Mouse (Mus musculus) hindbrain, embryonic 16.5 days (tissue): ENCODE measurements around the gene Trim7. TPM values are rescaled to one million over a fixed set of nuclear protein-coding genes. Genes with fewer than 3 reads are reported as not detected.

Experiments
- ATAC-seq: fragments of 200-750 bp; cut with Nextera tagmentation; 2 replicates; pipeline ENCODE4 v1.8.0; 2017; ENCODE audit warnings: moderate TSS enrichment, moderate library complexity
- H3K27ac ChIP-seq: fragments of 300-500 bp; sonication (generic); 2 replicates; pipeline ENCODE4 v1.5.1; 2014; ENCODE audit warnings: low read depth, mild to moderate bottlenecking, control low read depth, low read length, moderate library complexity
- H3K27me3 ChIP-seq: fragments of 300-500 bp; sonication (generic); replicated peaks from 2 replicates; pipeline ENCODE4 v1.6.1; 2014; ENCODE audit warnings: low read length; ENCODE audit not compliant: control insufficient read depth, insufficient read depth
- H3K36me3 ChIP-seq: fragments of 300-500 bp; sonication (generic); 2 replicates; pipeline ENCODE4 v1.6.1; 2014; ENCODE audit warnings: mild to moderate bottlenecking, low read length, moderate library complexity, mixed read lengths; ENCODE audit not compliant: control insufficient read depth, insufficient read depth
- H3K4me1 ChIP-seq: fragments of 300-500 bp; sonication (generic); 2 replicates; pipeline ENCODE4 v1.6.1; 2014; ENCODE audit warnings: low read depth, low read length; ENCODE audit not compliant: control insufficient read depth, insufficient read depth
- H3K4me2 ChIP-seq: fragments of 300-500 bp; sonication (generic); 2 replicates; pipeline ENCODE4 v1.6.1; 2014; ENCODE audit warnings: mild to moderate bottlenecking, low read length, control low read depth, moderate library complexity
- H3K4me3 ChIP-seq: fragments of 300-500 bp; sonication (generic); 2 replicates; pipeline ENCODE4 v1.5.1; 2014; ENCODE audit warnings: mild to moderate bottlenecking, low read length, control low read depth, moderate library complexity
- H3K9ac ChIP-seq: fragments of 300-500 bp; sonication (generic); 2 replicates; pipeline ENCODE4 v1.6.1; 2014; ENCODE audit warnings: low read depth, mild to moderate bottlenecking, control low read depth, low read length, moderate library complexity
- H3K9me3 ChIP-seq: fragments of 300-500 bp; sonication (generic); 2 replicates; pipeline ENCODE4 v1.6.1; 2014; ENCODE audit warnings: mild to moderate bottlenecking, low read length, moderate library complexity; ENCODE audit not compliant: control insufficient read depth
- WGBS: fragments of 180-500 bp; shearing (Covaris S2); extraction: QIAGEN DNeasy Blood & Tissue Kit; methylation state at CpG from one replicate; pipeline ENCODE4 v1.1.7; 2014; 5-methylcytosine and 5-hydroxymethylcytosine counted together
- polyA plus RNA-seq: library from polyadenylated mRNA; unstranded; fragments of >200 nt; fragmentation: Nextera tagmentation; extraction: Ambion mirVana; gene quantifications from 2 replicates; pipeline ENCODE4 v1.2.1, GENCODE M21; 2015

The Trim7 gene
- polyA plus RNA-seq, 1 experiment from 2014 or later, result 2.7 TPM

GRCm38 (mm10) chr11:48833078-48833730, 7.3 kb downstream of the Trim7 start:
- ATAC-seq, result no peak
- 30% methylated on average over 9 of the region's 9 CpGs for WGBS
- peak overlapping the region; percentile 65 for H3K4me2 ChIP-seq
- no peaks in the 10 kb centered on the region for H3K9me3 ChIP-seq
- peak overlapping the region; percentile 66 for H3K4me3 ChIP-seq
- no peak overlapping the region for H3K9ac ChIP-seq
- H3K36me3 ChIP-seq, result no peaks in the 10 kb centered on the region
- no peak overlapping the region for H3K27ac ChIP-seq
- H3K27me3 ChIP-seq, result no peaks in the 10 kb centered on the region
- peaks cover 2% of the 10 kb centered on the region; the same call in 1 of the 2 replicates for H3K4me1 ChIP-seq

- Histone ChIP-seq H3K9me3 (no peaks in the 10 kb centered on the region), H3K27me3 (no peaks in the 10 kb centered on the region), H3K27ac (peak overlapping the region; percentile 78), H3K36me3 (no peaks in the 10 kb centered on the region), H3K4me2 (peak overlapping the region; percentile 65), H3K4me3 (peak overlapping the region; percentile 66), H3K4me1 (peaks cover 7% of the 10 kb centered on the region), H3K9ac (peak overlapping the region; percentile 68)
- peak; percentile 85 for ATAC-seq
- under 1% methylated on average over 30 of the region's 30 CpGs for WGBS
Measured at GRCm38 (mm10) chr11:48833731-48834639, 8.0 kb downstream of the Trim7 start.

GRCm38 (mm10) chr11:48835923-48836322, 10.0 kb downstream of the Trim7 start:
- ATAC-seq, result no peak
- H3K27ac ChIP-seq, result no peak overlapping the region
- no peak overlapping the region for H3K9ac ChIP-seq
- no peak overlapping the region for H3K4me2 ChIP-seq
- no peaks in the 10 kb centered on the region for H3K27me3 ChIP-seq
- peaks cover 7% of the 10 kb centered on the region for H3K4me1 ChIP-seq
- WGBS, result 74% methylated on average over 6 of the region's 6 CpGs
- no peaks in the 10 kb centered on the region for H3K36me3 ChIP-seq
- H3K4me3 ChIP-seq, result no peak overlapping the region
- H3K9me3 ChIP-seq, result no peaks in the 10 kb centered on the region

- H3K27ac ChIP-seq, result no peak overlapping the region; the same call in 1 of the 2 replicates
- WGBS, result 4% methylated on average over 11 of the region's 11 CpGs
- peak overlapping the region; percentile 91 for H3K4me2 ChIP-seq
- peak overlapping the region; percentile 86 for H3K9ac ChIP-seq
- no peak for ATAC-seq
- H3K27me3 ChIP-seq, result no peaks in the 10 kb centered on the region
- H3K36me3 ChIP-seq, result no peaks in the 10 kb centered on the region
- H3K4me3 ChIP-seq, result peak overlapping the region; percentile 93
- no peaks in the 10 kb centered on the region for H3K9me3 ChIP-seq
- H3K4me1 ChIP-seq, result peaks cover 7% of the 10 kb centered on the region
Measured at GRCm38 (mm10) chr11:48836990-48837309, 11.0 kb downstream of the Trim7 start.

GRCm38 (mm10) chr11:48837310-48838180, 11.6 kb downstream of the Trim7 start:
- peak; percentile 32 for ATAC-seq
- H3K4me2 ChIP-seq, result peak overlapping the region; percentile 91

GRCm38 (mm10) chr11:48838181-48838797, 12.3 kb downstream of the Trim7 start:
- 2% methylated on average over 16 of the region's 16 CpGs for WGBS
- H3K9ac ChIP-seq, result peak overlapping the region; percentile 86
- H3K27me3 ChIP-seq, result 0 out of 2 replicates have a peak, but pooled peaks cover 2% of the 10 kb centered on the region
- H3K9me3 ChIP-seq, result no peaks in the 10 kb centered on the region
- peak overlapping the region; percentile 93 for H3K4me3 ChIP-seq
- peak overlapping the region; percentile 91 for H3K4me2 ChIP-seq
- peak; percentile 26; the same call in 1 of the 2 replicates for ATAC-seq
- peaks cover 7% of the 10 kb centered on the region for H3K4me1 ChIP-seq
- H3K27ac ChIP-seq, result peak overlapping the region; percentile 80
- H3K36me3 ChIP-seq, result no peaks in the 10 kb centered on the region

More at GRCm38 (mm10) chr11:48837310-48838180, 11.6 kb downstream of the Trim7 start:
- H3K27me3 ChIP-seq, result 0 out of 2 replicates have a peak, but pooled peaks cover under 1% of the 10 kb centered on the region
- peak overlapping the region; percentile 93 for H3K4me3 ChIP-seq
- H3K9ac ChIP-seq, result peak overlapping the region; percentile 86
- no peaks in the 10 kb centered on the region for H3K36me3 ChIP-seq
- H3K27ac ChIP-seq, result peak overlapping the region; percentile 80
- no peaks in the 10 kb centered on the region for H3K9me3 ChIP-seq
- H3K4me1 ChIP-seq, result peaks cover 7% of the 10 kb centered on the region
- WGBS, result under 1% methylated on average over 77 of the region's 77 CpGs

- Histone ChIP-seq H3K4me2 (peak overlapping the region; percentile 91), H3K4me3 (peak overlapping the region; percentile 93), H3K36me3 (no peaks in the 10 kb centered on the region), H3K9ac (no peak overlapping the region), H3K9me3 (no peaks in the 10 kb centered on the region), H3K27ac (no peak overlapping the region), H3K27me3 (0 out of 2 replicates have a peak, but pooled peaks cover 2% of the 10 kb centered on the region), H3K4me1 (peaks cover 7% of the 10 kb centered on the region)
- no peak for ATAC-seq
- 71% methylated on average over 10 of the region's 10 CpGs for WGBS
Measured at GRCm38 (mm10) chr11:48838879-48839680, 13.1 kb downstream of the Trim7 start.

GRCm38 (mm10) chr11:48840805-48841204, 14.9 kb downstream of the Trim7 start:
- no peaks in the 10 kb centered on the region for H3K9me3 ChIP-seq
- no peak overlapping the region for H3K9ac ChIP-seq
- H3K4me3 ChIP-seq, result no peak overlapping the region
- no peak overlapping the region for H3K27ac ChIP-seq
- H3K4me2 ChIP-seq, result no peak overlapping the region
- ATAC-seq, result no peak
- peaks cover 7% of the 10 kb centered on the region for H3K4me1 ChIP-seq
- no peaks in the 10 kb centered on the region for H3K36me3 ChIP-seq
- H3K27me3 ChIP-seq, result 0 out of 2 replicates have a peak, but pooled peaks cover 2% of the 10 kb centered on the region
